Mouse (Mus musculus) E14TG2a.4 (cell line): ENCODE measurements around the gene Rab23.

Experiments used
- CTCF ChIP-seq: conservative IDR thresholded peaks from 2 replicates; pipeline ENCODE4 v1.5.1; 2014; ENCODE audit warnings: low read length
- NANOG ChIP-seq: IDR thresholded peaks from 2 replicates; pipeline ENCODE4 v1.6.1; 2014; ENCODE audit warnings: borderline replicate concordance, low read length, mixed read lengths
- POU5F1 ChIP-seq: IDR thresholded peaks from 2 replicates; pipeline ENCODE4 v1.6.1; 2014; ENCODE audit warnings: low read length, borderline replicate concordance

- no peak for TF ChIP-seq CTCF
- no peak for TF ChIP-seq NANOG
- no peak for TF ChIP-seq POU5F1
Observed at GRCm38 (mm10) chr1:33784561-33784960, 64.9 kb downstream of the Rab23 start.
